Mouse (Mus musculus) left cerebral cortex, adult 11 months (tissue): ENCODE data around the gene Rasl2-9.
"Not testable (repeated sequence)": the region's sequence is repeated elsewhere in the genome, so short reads cannot be mapped to it uniquely, and the experiment has no call there.

Experiments used
- DNase-seq: peaks from one replicate; pipeline ENCODE4 v3.0.0; 2022; ENCODE audit warnings: low spot score

Rasl2-9 gene

DNA sequence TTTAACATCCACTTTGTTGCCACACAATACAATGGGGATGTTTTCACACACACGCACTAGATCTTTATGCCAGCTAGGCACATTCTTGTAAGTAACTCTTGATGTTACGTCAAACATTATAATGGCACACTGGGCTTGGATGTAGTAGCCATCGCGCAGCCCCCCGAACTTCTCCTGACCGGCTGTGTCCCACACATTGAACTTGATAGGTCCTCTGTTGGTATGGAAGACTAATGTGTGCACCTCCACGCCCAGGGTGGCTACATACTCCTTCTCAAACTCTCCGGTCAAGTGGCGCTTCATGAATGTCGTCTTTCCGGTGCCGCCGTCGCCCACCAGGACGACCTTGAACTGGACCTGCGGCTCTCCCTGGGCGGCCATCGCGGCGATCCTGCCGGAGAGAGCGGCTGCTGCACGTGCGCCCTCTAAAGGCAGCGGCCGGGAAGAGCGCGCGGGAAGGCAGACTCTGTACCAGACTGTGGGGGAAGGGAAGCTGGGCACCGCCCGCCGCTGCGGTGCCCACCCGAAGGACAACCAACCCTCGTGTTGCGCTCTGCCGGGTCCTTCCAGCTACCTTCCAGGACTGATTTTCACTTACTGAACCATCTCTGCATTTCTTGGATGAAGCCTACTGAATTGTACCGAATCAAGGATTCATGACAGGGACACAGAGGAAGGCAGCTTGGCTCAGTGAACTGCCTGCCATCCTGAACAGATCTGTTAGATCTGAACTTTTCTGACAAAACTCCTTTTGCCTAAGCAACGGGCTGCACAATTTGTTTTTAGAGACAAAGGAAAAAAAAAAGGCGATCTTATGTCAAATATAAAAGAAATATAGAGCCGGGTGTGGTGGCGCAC lies at the start of gene Rasl2-9:
Gene Rasl2-9 (minus strand): TSS at position 402 of the 858 bp plus-strand sequence.
- peak; percentile 36 for DNase-seq

DNA sequence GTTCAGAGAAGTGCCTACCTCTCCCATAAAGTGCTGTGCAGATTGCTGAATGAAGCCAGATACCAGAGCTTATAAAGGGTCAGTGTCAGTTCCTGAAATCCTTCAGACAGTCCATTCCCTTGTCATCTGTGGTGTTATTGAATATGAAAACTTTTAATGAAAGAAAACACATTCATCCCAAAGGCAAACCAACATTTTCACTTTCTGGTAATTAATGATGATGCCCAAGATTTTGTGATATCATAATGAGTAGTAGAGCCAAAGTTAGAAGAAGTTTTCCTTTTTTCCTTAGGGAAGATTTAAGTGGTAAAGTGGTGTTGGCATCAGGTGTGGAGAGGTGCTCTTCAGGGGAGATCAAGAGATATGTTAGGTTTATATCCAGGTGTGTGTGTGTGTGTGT lies 23.8 kb upstream of the Rasl2-9 start, which contains the start of gene Vmn1r55:
Gene Vmn1r55 (minus strand): TSS at position 101 of the 400 bp plus-strand sequence.
- not testable (repeated sequence) for DNase-seq

DNA sequence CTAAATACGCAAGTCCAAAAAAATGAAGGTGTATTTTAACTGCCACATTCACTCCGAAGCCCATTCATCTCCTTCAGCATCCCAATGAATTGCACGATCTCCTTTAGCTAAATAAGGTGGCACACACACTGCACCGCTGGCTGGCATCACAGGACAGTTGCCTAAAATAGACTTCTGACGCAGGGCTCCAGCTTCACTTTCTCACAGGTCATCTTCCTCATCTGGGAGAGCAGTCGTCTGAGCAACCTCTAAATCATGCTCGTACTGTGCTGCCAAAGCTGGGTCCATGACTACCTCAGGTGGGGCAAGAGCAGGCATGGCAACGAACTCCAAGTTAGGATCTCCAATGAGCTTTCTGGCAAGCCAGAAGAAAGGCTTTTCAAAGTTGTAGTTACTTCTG lies 672 bp downstream of the Rasl2-9 start:
- DNase-seq: no peak

DNA sequence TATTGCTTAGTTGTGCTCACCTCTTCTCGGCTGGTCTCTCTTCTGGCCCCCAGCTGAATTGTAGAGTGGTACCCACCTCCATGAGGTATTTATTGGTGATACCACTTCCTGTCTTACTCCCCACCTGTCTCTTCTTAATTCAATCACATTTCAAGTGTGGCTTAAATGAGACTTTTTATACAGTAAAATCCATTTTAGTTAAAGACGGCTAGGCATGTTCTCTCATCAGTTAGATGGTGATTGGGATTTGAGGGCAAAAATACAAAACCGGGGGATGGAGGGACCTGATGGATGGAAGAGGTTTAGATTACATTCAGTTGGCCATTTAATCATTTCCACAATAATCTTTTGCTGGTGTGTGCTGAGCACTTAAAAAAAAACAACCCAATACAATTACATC lies 8.9 kb downstream of the Rasl2-9 start, which contains the start of gene Rfpl4:
Gene Rfpl4 (minus strand): TSS at position 101 of the 400 bp plus-strand sequence.
- no peak for DNase-seq

DNA sequence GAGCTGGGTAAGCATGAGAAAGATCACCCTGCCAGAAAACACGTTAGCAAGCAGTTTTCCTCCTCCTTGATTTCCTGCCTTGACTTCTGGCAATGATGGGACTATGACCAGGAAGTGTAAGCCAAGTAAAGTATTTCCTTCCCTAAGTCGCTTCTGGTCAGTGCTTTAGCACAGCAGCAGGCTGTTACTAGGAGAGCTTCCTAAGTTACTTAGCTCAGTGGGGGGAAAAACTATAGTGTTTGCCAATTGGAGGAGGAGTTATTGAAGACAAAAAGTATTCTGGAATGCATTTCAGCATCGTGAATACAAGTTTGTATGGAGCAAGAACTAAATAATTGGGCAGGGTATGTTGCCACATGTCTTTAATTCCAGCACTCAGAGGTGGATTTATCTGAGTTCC lies 13.0 kb downstream of the Rasl2-9 start:
- no peak for DNase-seq

DNA sequence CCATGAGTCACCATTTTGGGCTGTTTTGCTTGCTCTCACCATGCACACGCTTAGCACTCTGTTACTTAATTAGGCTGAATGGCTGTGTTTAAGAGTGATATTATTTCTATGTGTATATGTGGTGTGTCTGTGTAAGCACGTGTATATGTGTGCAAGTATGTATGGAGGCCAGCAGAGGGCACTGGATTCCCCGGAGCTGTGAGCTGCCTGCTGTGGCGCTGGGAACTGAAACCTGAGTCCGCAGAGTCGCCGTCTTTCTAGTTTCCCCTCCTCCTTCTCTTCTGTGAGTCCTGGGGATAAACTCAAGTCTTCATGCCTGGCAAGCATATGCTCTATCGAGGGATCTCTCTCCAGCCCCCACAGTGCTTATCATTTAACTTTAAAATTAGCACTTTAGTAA lies 16.4 kb downstream of the Rasl2-9 start:
- no peak for DNase-seq

DNA sequence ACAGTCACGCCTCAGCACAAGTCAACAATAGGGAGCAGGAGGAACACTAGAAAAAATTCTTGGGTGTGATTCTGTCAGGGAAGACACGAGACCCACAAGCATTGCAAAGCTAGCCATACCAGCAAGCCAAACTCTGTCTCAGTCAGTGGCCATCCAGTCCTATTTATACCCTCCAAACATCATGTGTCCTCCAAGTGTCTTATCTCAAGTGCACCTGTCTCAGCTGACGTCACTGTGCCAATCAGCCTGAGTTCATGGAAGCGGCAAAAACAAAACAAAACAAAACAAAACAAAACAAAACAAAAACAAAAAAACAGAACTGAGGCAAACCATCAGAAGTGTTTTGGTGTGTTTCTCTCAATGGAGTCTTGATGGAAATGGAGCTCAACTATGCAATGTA lies 17.5 kb downstream of the Rasl2-9 start:
- no peak for DNase-seq

DNA sequence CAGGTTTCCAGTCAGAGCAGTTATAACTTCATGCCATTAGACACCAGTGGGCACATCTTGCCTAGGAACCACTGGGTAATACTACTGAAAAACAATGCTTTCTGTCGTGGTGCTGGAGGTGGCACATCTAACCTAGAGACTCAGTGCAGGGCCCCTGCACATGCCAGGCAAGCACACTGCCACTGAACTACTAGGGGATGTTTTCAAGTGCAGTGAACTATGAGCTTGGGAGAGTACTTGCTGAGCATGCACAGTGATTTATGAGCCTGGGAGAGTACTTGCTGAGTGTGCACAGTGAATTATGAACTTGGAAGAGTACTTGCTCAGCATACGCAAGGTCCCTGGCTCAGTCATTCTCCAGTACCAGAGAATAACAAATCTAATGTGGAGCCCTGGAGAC lies 23.2 kb downstream of the Rasl2-9 start:
- DNase-seq: no peak

DNA sequence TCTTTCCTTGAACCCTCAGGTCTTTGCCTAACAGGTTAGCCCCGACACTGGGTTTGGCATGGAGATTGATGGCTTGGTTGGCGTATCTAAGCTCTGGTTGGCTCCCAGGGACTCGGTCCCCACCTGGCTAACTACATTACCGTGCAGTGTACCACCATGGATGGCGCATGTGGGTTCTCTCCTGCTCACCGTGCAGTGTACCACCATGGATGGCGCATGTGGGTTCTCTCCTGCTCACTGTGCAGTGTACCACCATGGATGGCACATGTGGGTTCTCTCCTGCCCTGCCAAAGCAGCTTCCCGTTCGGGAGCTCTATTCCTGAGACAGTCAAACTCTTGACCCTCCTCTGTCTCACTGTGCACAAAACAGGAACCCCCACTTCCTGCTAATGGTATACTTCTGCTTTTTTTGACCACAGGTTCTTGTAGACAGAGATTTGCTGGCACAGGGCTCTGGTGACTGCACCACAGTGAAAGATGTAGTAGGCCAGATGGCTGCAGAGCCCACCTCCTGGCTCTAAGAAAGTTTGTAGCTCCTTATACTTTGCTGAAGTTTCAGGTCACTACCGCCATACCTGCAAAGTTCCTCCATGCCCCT lies 24.6 kb downstream of the Rasl2-9 start:
- no peak for DNase-seq

DNA sequence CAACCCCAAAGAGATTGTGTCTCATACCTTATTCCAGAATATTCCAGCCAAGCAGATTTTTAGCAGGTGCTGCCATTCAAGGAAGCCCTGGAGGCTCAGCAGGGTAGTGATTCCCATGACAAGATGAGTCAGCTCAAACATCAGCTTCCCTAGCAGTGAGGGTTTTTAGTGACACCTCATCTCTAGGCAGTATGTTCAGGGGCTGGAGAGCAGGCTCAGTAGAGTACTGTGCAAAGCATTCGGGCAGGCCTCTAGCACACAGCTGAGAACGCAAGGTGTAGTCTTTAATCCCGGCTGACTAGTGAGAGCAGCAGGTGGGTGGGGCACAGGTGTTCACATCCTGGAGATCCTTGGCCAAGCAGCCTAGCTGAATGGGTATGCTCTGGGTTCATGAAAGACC lies 26.0 kb downstream of the Rasl2-9 start:
- DNase-seq: no peak

DNA sequence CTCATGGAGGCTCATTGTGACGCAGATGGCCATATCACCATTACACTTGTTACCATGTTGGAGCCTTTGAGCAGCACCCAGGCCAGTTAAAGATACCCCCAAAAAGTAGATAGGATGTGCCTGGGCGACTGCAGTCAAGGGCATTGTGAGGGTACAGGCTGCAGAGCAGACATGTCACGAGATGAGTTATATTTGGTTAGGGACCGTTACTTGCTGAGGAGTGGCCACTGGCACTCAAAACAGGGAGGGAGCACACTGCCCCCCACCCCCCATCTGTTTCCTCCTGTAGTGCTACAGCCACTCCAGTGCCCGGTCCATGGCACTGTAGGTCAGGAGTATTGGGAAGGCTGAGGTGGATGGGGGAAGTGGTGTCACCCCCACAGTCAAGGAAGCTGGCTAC lies 27.0 kb downstream of the Rasl2-9 start:
- no peak for DNase-seq

DNA sequence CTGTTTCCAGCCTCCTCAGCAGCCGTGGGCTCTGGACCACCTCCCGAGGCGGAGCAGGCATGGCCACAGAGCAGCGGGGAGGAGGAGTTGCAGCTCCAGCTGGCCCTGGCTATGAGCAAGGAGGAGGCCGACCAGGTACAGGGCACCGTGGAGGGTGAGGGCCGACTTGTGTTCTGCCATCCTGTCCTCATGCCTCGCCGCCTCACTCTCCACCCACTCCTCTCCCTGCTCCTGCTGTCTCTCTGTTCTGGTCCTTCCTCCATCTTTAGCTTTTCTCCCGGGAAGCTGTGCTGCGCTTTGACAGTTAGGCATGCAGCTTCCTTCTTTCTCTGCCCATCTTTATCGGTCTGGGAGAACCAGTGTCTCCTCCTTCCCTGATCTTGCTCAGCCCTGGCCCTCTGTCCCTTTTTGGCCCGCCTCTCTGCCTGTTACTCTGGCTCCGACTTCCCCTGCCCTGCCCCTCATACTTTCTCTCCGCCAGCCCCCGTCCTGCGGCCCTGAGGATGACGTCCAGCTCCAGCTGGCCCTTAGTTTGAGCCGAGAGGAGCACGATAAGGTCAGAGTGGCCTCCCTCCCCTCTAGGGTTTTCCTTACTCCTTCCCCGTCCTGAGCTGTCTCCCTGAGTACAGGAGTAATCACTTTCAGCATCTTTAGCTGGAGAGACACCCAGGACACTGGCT lies 32.8 kb downstream of the Rasl2-9 start:
- no peak for DNase-seq

DNA sequence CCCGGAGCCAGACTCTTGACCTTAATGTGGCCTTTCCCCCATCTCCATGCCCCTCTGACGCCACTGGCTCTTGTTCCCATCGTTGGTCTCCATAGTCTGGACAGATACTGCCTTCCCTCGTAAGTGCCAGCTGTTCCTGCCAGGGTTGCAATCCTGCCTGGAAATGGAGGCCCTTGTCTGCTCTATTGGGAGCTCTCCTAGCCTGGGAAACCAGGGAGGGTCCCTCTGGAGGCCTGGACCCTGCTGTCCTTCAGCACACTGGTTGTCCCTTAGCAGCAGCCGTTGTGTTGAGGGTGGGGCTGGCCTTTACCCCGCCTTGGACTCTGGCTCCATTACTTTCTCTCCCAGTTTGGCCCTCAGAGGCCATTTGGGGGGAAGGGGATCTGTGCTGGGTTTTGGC lies 33.4 kb downstream of the Rasl2-9 start:
- no peak for DNase-seq

DNA sequence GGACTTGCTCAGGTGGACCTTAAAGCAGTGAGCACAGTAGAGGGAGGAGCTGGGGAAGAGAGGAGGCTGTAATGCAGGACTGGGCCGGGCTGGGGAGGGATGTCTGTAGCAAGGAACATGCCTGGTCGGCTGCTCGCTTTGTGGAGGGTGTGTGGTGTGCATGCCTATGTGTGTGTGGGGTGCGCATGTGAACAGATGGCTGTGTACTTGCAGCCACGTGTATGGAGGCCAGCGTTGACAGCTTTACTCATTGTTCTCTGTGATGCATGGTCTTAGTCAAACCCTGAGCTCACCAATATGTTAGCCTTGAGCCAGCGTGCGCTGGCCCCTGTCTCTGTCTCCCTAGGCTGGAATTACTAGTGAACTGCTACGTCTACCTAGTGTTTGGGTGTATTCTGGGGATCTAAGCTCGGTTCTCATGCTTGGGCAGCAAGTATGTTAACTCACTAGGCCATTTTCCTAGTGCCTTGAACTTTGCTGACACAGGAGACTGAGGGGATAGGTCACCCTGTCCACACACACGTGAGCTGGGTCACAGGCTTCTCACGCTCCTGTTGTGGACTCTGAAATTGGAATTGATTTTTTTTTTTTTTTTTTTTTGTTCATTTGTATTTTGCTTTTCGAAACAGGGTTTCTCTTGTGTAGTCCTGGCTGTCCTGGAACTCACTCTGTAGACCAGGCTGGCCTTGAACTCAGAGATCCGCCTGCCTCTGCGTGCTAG lies 34.6 kb downstream of the Rasl2-9 start:
- DNase-seq: no peak

DNA sequence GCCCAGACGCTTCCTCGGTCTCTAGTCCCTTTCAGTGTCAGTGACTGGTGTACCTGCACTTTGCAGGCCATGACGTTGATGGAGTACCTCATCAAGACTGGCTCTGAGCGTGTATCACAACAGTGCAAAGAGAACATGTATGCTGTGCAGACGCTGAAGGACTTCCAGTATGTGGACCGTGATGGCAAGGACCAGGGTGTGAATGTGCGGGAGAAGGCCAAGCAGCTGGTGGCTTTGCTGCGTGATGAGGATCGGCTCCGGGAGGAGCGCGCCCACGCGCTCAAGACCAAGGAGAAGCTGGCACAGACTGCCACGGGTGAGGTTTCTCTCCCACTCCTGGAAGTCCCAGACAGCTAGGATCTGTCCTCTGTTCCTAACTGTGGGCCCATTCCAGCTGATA lies 35.9 kb downstream of the Rasl2-9 start:
- no peak for DNase-seq

DNA sequence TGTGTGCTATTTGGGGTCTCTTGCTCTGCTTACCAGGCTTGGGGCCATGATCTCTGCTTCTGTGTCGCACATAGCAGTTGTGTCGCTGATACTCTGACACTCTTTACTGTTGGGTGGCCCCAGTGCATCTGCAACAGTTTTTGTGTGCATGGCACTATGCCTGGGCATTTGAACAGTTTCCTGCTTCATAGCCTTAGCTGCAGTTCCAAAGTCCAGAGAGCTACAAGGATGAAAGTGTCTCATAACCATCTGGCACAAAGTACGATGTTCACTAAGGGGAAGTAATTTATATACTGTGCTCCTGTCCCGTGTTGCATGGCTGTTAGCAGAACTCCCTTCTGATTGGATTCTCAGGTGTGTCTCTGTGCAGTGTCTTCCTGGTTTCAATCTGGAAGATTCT lies 37.9 kb downstream of the Rasl2-9 start:
- DNase-seq: no peak

DNA sequence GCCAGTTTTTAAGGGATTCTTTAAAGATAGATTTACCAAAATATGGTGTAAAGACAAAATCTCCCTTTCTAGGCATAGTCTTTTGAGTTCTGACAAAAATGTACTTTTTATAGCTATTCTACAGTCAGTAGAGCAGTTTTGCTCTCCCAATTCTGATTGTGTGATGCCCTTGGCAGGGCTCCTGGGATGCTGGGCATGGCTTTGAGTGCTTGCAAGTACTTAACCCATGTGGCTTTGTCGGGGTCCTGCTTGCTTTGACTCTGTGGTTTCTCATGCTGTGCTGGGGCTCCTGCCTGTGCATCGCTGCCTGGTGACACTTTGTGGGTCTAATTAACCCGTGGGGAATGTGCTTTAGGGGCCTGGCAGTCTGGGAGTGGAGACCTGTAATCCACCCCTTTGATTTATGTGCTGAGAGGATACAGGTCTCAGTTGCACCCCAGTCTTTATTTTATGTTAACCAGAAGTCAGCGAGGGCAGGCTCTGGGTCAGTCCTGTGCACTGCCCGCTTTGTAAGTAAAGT lies 38.8 kb downstream of the Rasl2-9 start:
- DNase-seq: no peak

DNA sequence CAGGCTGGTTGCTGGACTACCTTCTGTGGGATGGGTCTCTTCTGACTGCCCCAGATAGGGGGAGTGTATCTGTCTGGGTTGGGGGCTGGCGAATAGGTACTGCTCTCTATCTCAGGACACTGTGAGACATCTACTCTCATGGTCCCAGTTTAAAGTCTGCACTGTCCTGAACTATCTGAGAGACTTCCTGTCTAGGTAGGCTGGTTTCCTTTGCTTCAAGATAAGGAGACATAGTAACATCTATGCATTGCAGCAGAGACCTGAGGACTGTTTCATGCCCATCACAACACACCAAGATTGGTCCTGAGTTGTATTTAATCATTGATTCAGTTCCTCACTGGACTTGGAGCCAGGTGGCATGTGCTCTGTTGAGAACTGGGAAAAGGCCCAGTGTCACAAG lies 40.2 kb downstream of the Rasl2-9 start:
- DNase-seq: no peak

DNA sequence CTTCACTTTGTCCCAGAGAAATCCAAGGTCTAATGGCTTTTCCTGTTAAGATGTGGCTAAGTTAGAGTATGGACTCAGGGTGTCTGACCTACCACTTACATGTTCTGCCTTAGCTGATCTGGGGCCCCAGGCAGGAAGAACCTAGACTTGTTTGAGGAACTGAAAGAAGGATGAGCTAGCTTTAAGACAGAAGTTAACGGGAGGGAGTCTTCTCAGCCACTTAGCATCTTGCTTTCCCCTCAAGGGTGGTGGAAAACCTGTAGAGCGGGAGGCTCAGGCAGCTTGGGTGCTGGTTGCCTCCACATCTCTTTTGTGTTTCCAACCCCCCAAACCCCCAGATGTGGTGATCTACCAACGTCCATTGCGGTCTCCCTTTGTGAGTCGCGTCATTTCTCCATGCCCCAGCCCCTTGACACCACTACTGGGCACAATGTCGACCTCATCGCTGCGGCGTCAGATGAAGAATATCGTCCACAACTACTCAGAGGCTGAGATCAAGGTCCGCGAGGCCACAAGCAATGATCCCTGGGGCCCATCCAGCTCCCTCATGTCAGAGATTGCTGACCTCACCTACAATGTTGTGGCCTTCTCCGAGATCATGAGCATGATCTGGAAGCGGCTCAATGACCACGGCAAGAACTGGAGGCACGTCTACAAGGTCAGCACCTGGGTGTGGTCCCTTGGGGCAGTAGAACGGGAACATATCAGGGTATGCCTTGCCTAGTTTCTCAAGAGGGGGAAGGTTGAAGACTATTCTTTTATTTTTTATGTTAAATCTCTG lies 42.2 kb downstream of the Rasl2-9 start:
- no peak for DNase-seq

DNA sequence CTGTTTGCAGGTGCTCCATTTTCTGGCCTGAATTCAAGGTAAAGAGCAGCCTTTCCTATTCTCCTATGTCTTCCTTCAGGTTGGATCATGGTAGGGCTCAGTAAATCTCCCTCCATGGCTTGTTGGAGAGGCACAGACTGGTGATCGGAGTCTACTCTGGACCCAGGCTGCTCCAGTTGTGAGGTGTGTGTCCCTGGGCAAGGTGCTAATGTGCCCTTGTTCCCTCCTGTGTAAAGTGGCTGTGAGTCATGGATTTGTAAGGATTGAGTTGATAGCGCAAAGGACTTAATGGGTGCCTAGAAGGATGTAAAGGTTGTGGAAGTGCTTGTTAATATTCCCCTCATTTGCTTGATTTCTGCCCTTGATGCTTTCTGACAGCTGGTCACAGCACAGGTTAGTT lies 43.8 kb downstream of the Rasl2-9 start:
- DNase-seq: no peak

DNA sequence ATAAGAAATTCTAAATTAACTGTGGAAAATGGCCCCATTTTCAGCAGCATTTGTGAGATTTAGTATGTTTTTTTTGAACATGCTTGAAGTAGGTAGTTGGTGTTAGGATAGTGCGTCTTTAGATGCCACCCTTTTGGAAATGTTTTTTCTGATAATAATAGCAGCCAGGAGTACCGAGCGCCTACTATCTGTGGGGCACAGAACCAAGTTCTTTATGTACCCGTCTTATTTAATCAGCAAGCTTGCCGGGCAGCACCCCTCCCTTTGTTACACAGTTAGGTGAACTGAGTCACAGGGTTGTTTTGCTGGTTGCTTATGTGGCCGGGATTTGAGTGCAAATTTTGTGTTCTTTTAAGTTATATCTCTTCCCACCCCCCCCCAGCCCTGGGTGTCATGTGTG lies 44.5 kb downstream of the Rasl2-9 start:
- no peak for DNase-seq
